Mouse (Mus musculus) liver, embryonic 14.5 days (tissue): ENCODE results near the gene Lpcat2. TPM values are rescaled to one million over a fixed set of nuclear protein-coding genes. Genes with fewer than 3 reads are reported as not detected.

Experiments
- ATAC-seq: fragments of 200-750 bp; cut with Nextera tagmentation; 2 replicates; pipeline ENCODE4 v1.8.0; 2017; ENCODE audit warnings: moderate number of reproducible peaks, mild to moderate bottlenecking, moderate library complexity; ENCODE audit not compliant: insufficient read depth
- DNase-seq, 3 experiments: peaks; one replicate each; pipeline ENCODE4 v3.0.0-alpha.2; 2012 to 2013; ENCODE audit warnings: low read depth in 3 of 3, low spot score in 3 of 3
- H3K27ac ChIP-seq: fragments of 300-500 bp; sonication (generic); 2 replicates; pipeline ENCODE4 v1.5.1; 2014; ENCODE audit warnings: moderate library complexity, mild to moderate bottlenecking, control low read depth, inconsistent platforms
- H3K27me3 ChIP-seq: fragments of 300-500 bp; sonication (generic); 2 replicates; pipeline ENCODE4 v1.6.1; 2014; ENCODE audit warnings: mild to moderate bottlenecking, low read length, moderate library complexity; ENCODE audit not compliant: control insufficient read depth, insufficient read depth
- H3K36me3 ChIP-seq: fragments of 300-500 bp; sonication (generic); replicated peaks from 2 replicates; pipeline ENCODE4 v1.6.1; 2014; ENCODE audit warnings: low read depth; ENCODE audit not compliant: control insufficient read depth, insufficient read depth
- H3K4me1 ChIP-seq, 2 experiments: fragments of 200-500 bp in 1 of 2; fragments of 300-500 bp in 1 of 2; sonication (generic) in 1 of 2; replicated peaks; 2 replicates each; pipeline ENCODE4 v1.6.1; 2012 to 2014; ENCODE audit warnings: antibody characterized with exemption in 1 of 2, inconsistent platforms in 1 of 2, low read length in 1 of 2; ENCODE audit not compliant: control insufficient read depth in 2 of 2, insufficient read depth in 2 of 2
- H3K4me2 ChIP-seq: fragments of 300-500 bp; sonication (generic); 2 replicates; pipeline ENCODE4 v1.6.1; 2014; ENCODE audit warnings: low read depth, mild to moderate bottlenecking, control low read depth, moderate library complexity
- H3K4me3 ChIP-seq, 2 experiments: fragments of 200-500 bp in 1 of 2; fragments of 300-500 bp in 1 of 2; sonication (generic) in 1 of 2; 2 replicates each; pipeline ENCODE4 v1.5.1; 2012 to 2014; ENCODE audit warnings: low read depth in 2 of 2, low read length in 2 of 2, mild to moderate bottlenecking in 2 of 2, control low read depth in 1 of 2, inconsistent platforms in 1 of 2, moderate library complexity in 1 of 2; ENCODE audit not compliant: insufficient read depth in 1 of 2
- H3K9ac ChIP-seq: fragments of 300-500 bp; sonication (generic); replicated peaks from 2 replicates; pipeline ENCODE4 v1.6.1; 2014; ENCODE audit warnings: mild to moderate bottlenecking, control low read depth, moderate library complexity
- H3K9me3 ChIP-seq: fragments of 300-500 bp; sonication (generic); 2 replicates; pipeline ENCODE4 v1.6.1; 2016; ENCODE audit warnings: low read length, mixed read lengths; ENCODE audit not compliant: control insufficient read depth
- CTCF ChIP-seq: IDR thresholded peaks from 2 replicates; pipeline ENCODE4 v1.5.1; 2016; ENCODE audit warnings: antibody characterized with exemption, low read depth, control low read depth
- EP300 ChIP-seq: IDR thresholded peaks from 2 replicates; pipeline ENCODE4 v1.6.1; 2016; ENCODE audit warnings: antibody characterized with exemption, low read depth
- WGBS: fragments of 180-500 bp; shearing (Covaris S2); extraction: QIAGEN DNeasy Blood & Tissue Kit; methylation state at CpG from one replicate; pipeline ENCODE4 v1.1.7; 2014; ENCODE audit not compliant: insufficient replicate concordance; 5-methylcytosine and 5-hydroxymethylcytosine counted together
- polyA plus RNA-seq, 2 experiments: library from polyadenylated mRNA; depleted of rRNA in 1 of 2; stranded (reverse) in 1 of 2; unstranded in 1 of 2; fragments of >200 nt; fragmentation: Nextera tagmentation in 1 of 2; extraction: Ambion mirVana in 1 of 2; gene quantifications; 2 replicates each; pipeline versions ENCODE4 v1.2.1 to v1.2.3; 2012 to 2014

The Lpcat2 gene
- polyA plus RNA-seq, 2 experiments = 1.7 to 3.3 TPM

DNA sequence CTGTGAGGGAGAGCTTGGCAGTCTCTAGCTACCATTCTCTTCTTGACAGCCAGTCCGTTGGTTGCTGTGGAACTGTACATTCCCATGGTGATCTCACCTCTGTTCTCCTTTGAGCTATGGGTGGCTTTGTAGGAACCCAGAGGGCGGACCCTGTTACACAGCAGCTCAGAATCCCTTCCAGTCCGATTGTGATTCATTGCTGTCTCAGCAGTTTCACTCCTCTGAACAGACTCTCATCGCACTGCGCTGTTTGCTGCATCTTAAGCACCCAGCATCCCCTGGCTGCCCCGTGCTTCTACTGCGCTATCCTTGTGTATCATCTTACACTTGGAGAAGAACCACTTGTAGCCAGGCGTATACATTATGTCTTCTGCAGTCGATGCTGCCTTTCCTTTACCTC is 44.5 kb downstream of the Lpcat2 start:
- Histone ChIP-seq H3K4me3 (no peak overlapping the region), H3K27me3 (no peaks in the 10 kb centered on the region), H3K4me2 (no peak overlapping the region), H3K9ac (no peak overlapping the region), H3K27ac (no peak overlapping the region), H3K36me3 (no peaks in the 10 kb centered on the region), H3K9me3 (no peaks in the 10 kb centered on the region), H3K4me1 (no peaks in the 10 kb centered on the region)
- TF ChIP-seq EP300 (no peak), CTCF (no peak)
- DNase-seq (no peak), ATAC-seq (no peak)
- whole genome bisulfite sequencing = 77% methylated on average over 9 of the region's 9 CpGs

DNA sequence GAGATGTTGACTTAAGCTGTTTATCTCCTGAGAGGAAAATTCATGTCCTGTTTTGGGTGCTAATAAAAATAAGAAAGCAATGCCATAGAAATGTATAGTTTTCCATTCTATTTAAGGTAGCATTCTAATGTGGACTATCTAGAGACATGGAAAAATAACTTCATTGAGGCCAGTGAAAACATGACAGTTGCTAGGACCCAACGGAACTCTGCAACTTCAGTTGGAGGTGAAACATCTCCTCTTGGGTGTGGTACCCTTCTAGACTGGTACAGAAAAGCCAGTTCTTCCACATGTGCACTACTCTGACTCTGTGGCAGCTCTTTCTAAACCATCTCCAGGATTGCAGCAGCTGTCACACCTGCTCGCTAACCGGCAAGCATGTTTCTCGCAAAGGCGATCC is 46.0 kb downstream of the Lpcat2 start, which contains the start of gene Capns2:
TSS of gene Capns2 (plus strand) at position 301 of the 400 bp plus-strand sequence.
- Histone ChIP-seq H3K36me3 (no peaks in the 10 kb centered on the region), H3K27me3 (no peaks in the 10 kb centered on the region), H3K9me3 (no peaks in the 10 kb centered on the region), H3K4me1 (no peaks in the 10 kb centered on the region), H3K27ac (no peak within 1 kb of the TSS), H3K9ac (no peak within 1 kb of the TSS), H3K4me2 (no peak within 1 kb of the TSS), H3K4me3 (no peak within 1 kb of the TSS)
- TF ChIP-seq EP300 (no peak), CTCF (no peak)
- 82% methylated on average over 5 of the region's 5 CpGs for WGBS
- no peak for DNase-seq
- no peak for ATAC-seq

DNA sequence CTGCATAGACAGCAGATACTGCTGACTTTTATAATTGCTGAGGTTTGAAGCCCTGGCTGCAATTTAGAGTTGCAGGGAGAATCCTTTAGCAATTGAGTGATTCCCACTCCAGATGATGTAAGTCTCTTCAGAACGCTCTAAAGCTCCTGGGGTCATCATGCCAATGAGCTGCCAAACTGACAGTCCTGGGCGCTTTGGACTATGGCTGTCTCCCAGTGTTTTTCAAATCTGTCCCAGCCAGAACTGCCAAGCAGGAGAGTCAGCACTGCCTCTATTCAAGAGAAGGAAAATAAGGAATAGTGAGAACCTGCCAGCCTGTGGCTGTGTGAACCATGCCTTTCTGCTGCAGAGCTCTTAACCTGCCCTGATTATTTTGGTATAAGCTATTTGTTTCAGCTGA is 47.8 kb downstream of the Lpcat2 start:
- Histone ChIP-seq H3K4me1 (no peaks in the 10 kb centered on the region), H3K4me3 (no peak overlapping the region), H3K9me3 (no peaks in the 10 kb centered on the region), H3K36me3 (no peaks in the 10 kb centered on the region), H3K9ac (no peak overlapping the region), H3K27ac (no peak overlapping the region), H3K4me2 (no peak overlapping the region), H3K27me3 (no peaks in the 10 kb centered on the region)
- 65% methylated on average over 2 of the region's 2 CpGs for WGBS
- ATAC-seq = no peak
- DNase-seq = no peak
- TF ChIP-seq EP300 (no peak), CTCF (no peak)

DNA sequence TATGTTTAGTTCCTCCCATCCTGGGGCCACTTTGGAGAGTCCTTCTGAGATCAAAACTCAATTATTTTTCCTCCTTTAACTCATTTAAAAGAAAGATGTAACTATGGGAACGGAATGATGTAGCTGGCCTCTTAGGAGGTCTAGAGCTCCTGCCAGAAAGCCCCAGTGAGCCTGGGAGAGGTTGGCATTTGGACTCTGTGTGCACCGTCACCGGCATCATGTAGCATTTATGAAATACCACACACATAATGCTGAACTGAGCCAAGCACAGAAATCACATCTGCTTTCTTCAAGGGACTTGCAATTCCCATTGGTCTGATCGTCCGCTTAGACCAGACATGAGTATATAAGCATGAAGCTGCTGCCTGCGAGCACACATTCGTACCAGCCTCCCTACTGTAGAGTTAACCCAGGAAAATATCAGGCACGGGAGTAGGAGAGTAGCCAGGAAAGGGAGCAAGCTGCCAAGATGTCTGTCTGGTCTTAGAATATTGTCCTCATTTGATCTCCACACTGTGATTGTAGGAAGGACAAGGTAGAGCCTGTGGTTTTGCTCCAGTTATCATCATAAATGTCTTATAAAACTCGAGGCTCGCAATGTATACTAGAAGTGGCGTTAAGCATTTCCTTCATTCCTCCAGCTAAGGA is 48.5 kb downstream of the Lpcat2 start:
- no peak for TF ChIP-seq CTCF
- TF ChIP-seq EP300 = no peak
- Histone ChIP-seq H3K4me3 (no peak overlapping the region), H3K9me3 (no peaks in the 10 kb centered on the region), H3K36me3 (no peaks in the 10 kb centered on the region), H3K27ac (no peak overlapping the region), H3K4me2 (no peak overlapping the region), H3K4me1 (no peaks in the 10 kb centered on the region), H3K27me3 (no peaks in the 10 kb centered on the region), H3K9ac (no peak overlapping the region)
- DNase-seq (no peak), ATAC-seq (no peak)
- 70% methylated on average over 11 of the region's 11 CpGs for WGBS

DNA sequence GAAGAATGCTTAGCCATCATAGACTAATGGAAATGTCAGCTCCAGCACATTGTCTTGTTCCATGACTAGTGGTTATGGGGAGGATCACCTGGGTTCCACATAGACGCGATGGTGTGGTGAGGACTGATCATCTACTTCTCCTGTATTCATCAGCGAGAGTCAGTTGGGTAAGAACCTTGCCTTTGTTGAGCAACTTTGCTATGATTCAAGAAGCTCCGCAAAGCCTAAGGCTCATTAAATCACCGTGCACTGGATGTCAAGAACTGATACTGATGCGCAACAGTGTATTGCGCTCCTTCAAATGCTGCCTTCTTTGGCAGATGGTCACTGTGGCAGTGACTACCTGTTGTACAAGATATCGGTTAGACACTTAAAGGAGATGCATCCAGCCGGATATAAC is 51.4 kb downstream of the Lpcat2 start:
- Histone ChIP-seq H3K27ac (no peak overlapping the region), H3K4me1 (no peaks in the 10 kb centered on the region), H3K4me2 (no peak overlapping the region), H3K4me3 (no peak overlapping the region), H3K9ac (no peak overlapping the region), H3K9me3 (no peaks in the 10 kb centered on the region), H3K36me3 (no peaks in the 10 kb centered on the region), H3K27me3 (no peaks in the 10 kb centered on the region)
- DNase-seq (no peak), ATAC-seq (no peak)
- no peak for TF ChIP-seq CTCF
- TF ChIP-seq EP300 = no peak
- 73% methylated on average over 9 of the region's 9 CpGs for WGBS
